Mouse (Mus musculus) MEL (cell line): ENCODE measurements around the gene Palld. TPM values are rescaled to one million over a fixed set of nuclear protein-coding genes. Genes with fewer than 3 reads are reported as not detected.

Source experiments
- DNase-seq: peaks from one replicate; pipeline ENCODE4 v3.0.0; 2011; ENCODE audit warnings: low read depth, low spot score
- H3K27ac ChIP-seq: 2 replicates; pipeline ENCODE4 v1.5.1; 2012; ENCODE audit warnings: low read depth, mild to moderate bottlenecking, control low read depth, low read length, moderate library complexity; ENCODE audit not compliant: control insufficient read depth
- H3K27me3 ChIP-seq, 2 experiments: fragments of 150-350 bp in 1 of 2; sonication (generic) in 1 of 2; 2 replicates each; pipeline ENCODE4 v1.6.1; 2012; ENCODE audit warnings: low read length in 2 of 2, mild to moderate bottlenecking in 2 of 2, improper control_type of control experiment in 1 of 2, moderate library complexity in 1 of 2; ENCODE audit not compliant: insufficient read depth in 2 of 2, control insufficient read depth in 1 of 2
- H3K36me3 ChIP-seq, 2 experiments: 2 replicates each; pipeline ENCODE4 v1.6.1; 2012 to 2014; ENCODE audit warnings: low read length in 2 of 2, improper control_type of control experiment in 1 of 2, inconsistent platforms in 1 of 2, mild to moderate bottlenecking in 1 of 2; ENCODE audit not compliant: insufficient read depth in 2 of 2, control insufficient read depth in 1 of 2
- H3K4me1 ChIP-seq, 2 experiments: fragments of 150-350 bp in 1 of 2; sonication (generic) in 1 of 2; 2 replicates each; pipeline ENCODE4 v1.6.1; 2012; ENCODE audit warnings: low read length in 2 of 2, improper control_type of control experiment in 1 of 2, mild to moderate bottlenecking in 1 of 2; ENCODE audit not compliant: insufficient read depth in 2 of 2, control insufficient read depth in 1 of 2
- H3K4me3 ChIP-seq, 2 experiments: fragments of 150-350 bp in 1 of 2; sonication (generic) in 1 of 2; 2 replicates each; pipeline ENCODE4 v1.5.1; 2012; ENCODE audit warnings: low read depth in 2 of 2, low read length in 2 of 2, mild to moderate bottlenecking in 2 of 2, moderate library complexity in 2 of 2, control low read depth in 1 of 2, improper control_type of control experiment in 1 of 2; ENCODE audit not compliant: control insufficient read depth in 1 of 2, insufficient read depth in 1 of 2
- H3K79me2 ChIP-seq: 2 replicates; pipeline ENCODE4 v1.6.1; 2012; ENCODE audit warnings: mild to moderate bottlenecking, low read length, moderate library complexity; ENCODE audit not compliant: control insufficient read depth, poor library complexity, insufficient read depth
- H3K9ac ChIP-seq: 2 replicates; pipeline ENCODE4 v1.6.1; 2012; ENCODE audit warnings: low read depth, mild to moderate bottlenecking, control low read depth, low read length, moderate library complexity; ENCODE audit not compliant: control insufficient read depth, poor library complexity, severe bottlenecking
- H3K9me3 ChIP-seq: fragments of 150-350 bp; sonication (generic); replicated peaks from 2 replicates; pipeline ENCODE4 v1.6.1; 2012; ENCODE audit warnings: mild to moderate bottlenecking, low read length, improper control_type of control experiment, moderate library complexity; ENCODE audit not compliant: insufficient read depth
- BHLHE40 ChIP-seq: IDR thresholded peaks from 2 replicates; pipeline ENCODE4 v1.6.1; 2012; ENCODE audit warnings: low read depth, mild to moderate bottlenecking, inconsistent platforms, low read length, improper control_type of control experiment, borderline replicate concordance
- CHD1 ChIP-seq: IDR thresholded peaks from 2 replicates; pipeline ENCODE4 v1.6.1; 2012; ENCODE audit warnings: low read depth, mild to moderate bottlenecking, inconsistent platforms, low read length, improper control_type of control experiment
- CHD2 ChIP-seq: IDR thresholded peaks from 2 replicates; pipeline ENCODE4 v1.6.1; 2011; ENCODE audit warnings: low read length, improper control_type of control experiment
- ELF1 ChIP-seq: IDR thresholded peaks from 2 replicates; pipeline ENCODE4 v1.6.1; 2014; ENCODE audit warnings: low read depth, mild to moderate bottlenecking, inconsistent platforms, low read length, improper control_type of control experiment, moderate library complexity
- EP300 ChIP-seq, 2 experiments: IDR thresholded peaks; 2 replicates each; pipeline ENCODE4 v1.6.1; 2011; ENCODE audit warnings: improper control_type of control experiment in 2 of 2, low read length in 2 of 2, low read depth in 1 of 2, mild to moderate bottlenecking in 1 of 2
- GATA1 ChIP-seq: IDR thresholded peaks from 2 replicates; pipeline ENCODE4 v1.6.1; 2011; ENCODE audit warnings: low read depth, low read length, improper control_type of control experiment
- KAT2A ChIP-seq: conservative IDR thresholded peaks from 2 replicates; pipeline ENCODE4 v1.6.1; 2012; ENCODE audit warnings: low read depth, low read length, improper control_type of control experiment, inconsistent platforms
- MAFK ChIP-seq: IDR thresholded peaks from 2 replicates; pipeline ENCODE4 v1.6.1; 2011; ENCODE audit warnings: low read depth, mild to moderate bottlenecking, low read length, improper control_type of control experiment, borderline replicate concordance
- MAZ ChIP-seq: IDR thresholded peaks from 2 replicates; pipeline ENCODE4 v1.6.1; 2012; ENCODE audit warnings: low read depth, mild to moderate bottlenecking, inconsistent platforms, low read length, improper control_type of control experiment
- MEF2A ChIP-seq: IDR thresholded peaks from 2 replicates; pipeline ENCODE4 v1.6.1; 2014; ENCODE audit warnings: low read depth, mild to moderate bottlenecking, inconsistent platforms, low read length, improper control_type of control experiment; ENCODE audit not compliant: poor library complexity, insufficient replicate concordance, severe bottlenecking; ENCODE audit errors: extremely low read depth
- MYB ChIP-seq: IDR thresholded peaks from 2 replicates; pipeline ENCODE4 v1.6.1; 2011; ENCODE audit warnings: mild to moderate bottlenecking, low read depth, low read length, improper control_type of control experiment
- NRF1 ChIP-seq: IDR thresholded peaks from 2 replicates; pipeline ENCODE4 v1.6.1; 2014; ENCODE audit warnings: low read depth, mild to moderate bottlenecking, inconsistent platforms, low read length, improper control_type of control experiment, moderate library complexity; ENCODE audit not compliant: poor library complexity, insufficient read depth, severe bottlenecking
- POLR2A ChIP-seq, 2 experiments: IDR thresholded peaks; 2 replicates each; pipeline ENCODE4 v1.6.1; 2011 to 2012; ENCODE audit warnings: low read length in 2 of 2, mild to moderate bottlenecking in 2 of 2, control low read depth in 1 of 2, improper control_type of control experiment in 1 of 2, low read depth in 1 of 2, moderate library complexity in 1 of 2; ENCODE audit not compliant: control insufficient read depth in 1 of 2, insufficient read depth in 1 of 2, poor library complexity in 1 of 2
- POLR2AphosphoS2 ChIP-seq: IDR thresholded peaks from 2 replicates; pipeline ENCODE4 v1.6.1; 2011; ENCODE audit warnings: low read length, improper control_type of control experiment
- SIN3A ChIP-seq: IDR thresholded peaks from 2 replicates; pipeline ENCODE4 v1.6.1; 2012; ENCODE audit warnings: low read length, improper control_type of control experiment, inconsistent platforms
- SMC3 ChIP-seq: IDR thresholded peaks from 2 replicates; pipeline ENCODE4 v1.6.1; 2011; ENCODE audit warnings: low read depth, low read length, improper control_type of control experiment
- TBP ChIP-seq: IDR thresholded peaks from 2 replicates; pipeline ENCODE4 v1.8.0; 2011; ENCODE audit warnings: low read depth, low read length, improper control_type of control experiment
- USF1 ChIP-seq: IDR thresholded peaks from 2 replicates; pipeline ENCODE4 v1.6.1; 2014; ENCODE audit warnings: low read depth, mild to moderate bottlenecking, inconsistent platforms, low read length, improper control_type of control experiment, moderate library complexity
- USF2 ChIP-seq, 2 experiments: IDR thresholded peaks; 2 replicates each; pipeline ENCODE4 v1.6.1; 2011 to 2012; ENCODE audit warnings: improper control_type of control experiment in 2 of 2, low read length in 2 of 2, borderline replicate concordance in 1 of 2, inconsistent platforms in 1 of 2, low read depth in 1 of 2, mild to moderate bottlenecking in 1 of 2; ENCODE audit not compliant: insufficient read depth in 1 of 2
- ZC3H11A ChIP-seq: IDR thresholded peaks from 2 replicates; pipeline ENCODE4 v1.6.1; 2012; ENCODE audit warnings: low read depth, mild to moderate bottlenecking, inconsistent platforms, low read length, improper control_type of control experiment
- ZKSCAN1 ChIP-seq: IDR thresholded peaks from 2 replicates; pipeline ENCODE4 v1.6.1; 2012; ENCODE audit warnings: low read depth, mild to moderate bottlenecking, inconsistent platforms, low read length, improper control_type of control experiment, moderate library complexity
- polyA plus RNA-seq, 2 experiments: library from polyadenylated mRNA; stranded (reverse) in 1 of 2; unstranded in 1 of 2; fragments of >175 nt in 1 of 2; fragments of >200 nt in 1 of 2; gene quantifications; 2 replicates each; pipeline versions ENCODE4 v1.2.1 to v1.2.4; 2012; ENCODE audit warnings: low replicate concordance in 2 of 2, low read depth in 1 of 2; ENCODE audit not compliant: insufficient read length in 2 of 2, insufficient read depth in 1 of 2, missing spikeins in 1 of 2
- total RNA-seq: library from RNA; depleted of rRNA; stranded (reverse); fragments of 300-350 nt; gene quantifications from 2 replicates; pipeline ENCODE4 v1.2.3, GENCODE M21; 2012

The Palld gene
- total and polyA plus RNA-seq, 3 experiments, result 0.23 to 1.9 TPM; not detected in 1

DNA sequence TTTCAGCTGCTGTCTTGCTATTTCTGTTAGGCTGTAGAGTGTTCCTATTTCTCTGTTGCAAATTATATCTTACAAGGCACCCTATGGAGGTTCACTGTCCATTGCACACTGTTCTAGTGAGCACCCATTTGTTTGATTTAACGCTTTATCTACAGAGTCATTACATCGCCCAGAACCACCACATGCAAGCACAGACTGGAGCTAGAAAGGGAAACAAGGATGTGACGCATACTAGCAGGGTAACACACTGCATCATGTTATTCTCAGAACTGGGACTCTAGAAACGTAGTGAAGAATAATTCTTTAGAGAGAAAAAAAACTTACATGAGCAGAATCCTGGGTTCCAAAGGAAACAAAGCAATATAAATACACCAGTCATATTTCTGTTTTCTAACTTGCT, 432.3 kb downstream of the Palld start:
- H3K79me2 ChIP-seq, result no peaks in the 10 kb centered on the region
- no peaks in the 10 kb centered on the region for H3K4me1 ChIP-seq
- no peak overlapping the region for H3K9ac ChIP-seq
- no peak for DNase-seq
- peaks cover 0 to 1% of the 10 kb centered on the region in 2 experiments; a peak in 1 of 4 replicates for H3K36me3 ChIP-seq
- no peaks in the 10 kb centered on the region for H3K9me3 ChIP-seq
- H3K27me3 ChIP-seq, result no peaks in the 10 kb centered on the region
- TF ChIP-seq SIN3A (no peak), ZC3H11A (no peak), CHD1 (no peak), MAFK (no peak), USF2 (IDR thresholded peaks at IDR 0.05; ENCODE audit: borderline replicate concordance in 1 of 2, insufficient read depth in 1 of 2, low read depth in 1 of 2, low read length in 2 of 2) (no peak)
- TF ChIP-seq, all 39 proteins: peak for 0
- H3K4me3 ChIP-seq, result no peak overlapping the region
- H3K27ac ChIP-seq, result no peak overlapping the region

DNA sequence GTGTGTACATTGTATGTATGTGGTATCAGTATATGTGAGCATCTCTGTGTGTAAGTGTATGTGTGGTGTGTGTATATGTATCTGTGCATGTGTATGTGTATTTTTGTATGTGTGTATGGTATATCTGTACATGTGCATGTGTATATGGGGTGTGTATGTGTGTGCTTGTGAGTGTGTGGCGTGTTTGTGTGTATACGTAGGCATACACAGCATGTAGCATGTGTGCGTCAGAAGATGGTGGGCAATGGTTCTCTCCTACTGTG, 435.0 kb downstream of the Palld start:
- TF ChIP-seq MEF2A (no peak), ZKSCAN1 (no peak), MAZ (no peak), NRF1 (no peak), USF1 (no peak)
- Histone ChIP-seq H3K79me2 (no peaks in the 10 kb centered on the region), H3K9me3 (no peaks in the 10 kb centered on the region), H3K27ac (no peak overlapping the region), H3K36me3 (peaks cover 0 to 2% of the 10 kb centered on the region in 2 experiments; a peak in 1 of 4 replicates), H3K4me3 (no peak overlapping the region), H3K9ac (no peak overlapping the region), H3K4me1 (no peaks in the 10 kb centered on the region; a peak in 1 of 4 replicates), H3K27me3 (no peaks in the 10 kb centered on the region)
- DNase-seq, result no peak

DNA sequence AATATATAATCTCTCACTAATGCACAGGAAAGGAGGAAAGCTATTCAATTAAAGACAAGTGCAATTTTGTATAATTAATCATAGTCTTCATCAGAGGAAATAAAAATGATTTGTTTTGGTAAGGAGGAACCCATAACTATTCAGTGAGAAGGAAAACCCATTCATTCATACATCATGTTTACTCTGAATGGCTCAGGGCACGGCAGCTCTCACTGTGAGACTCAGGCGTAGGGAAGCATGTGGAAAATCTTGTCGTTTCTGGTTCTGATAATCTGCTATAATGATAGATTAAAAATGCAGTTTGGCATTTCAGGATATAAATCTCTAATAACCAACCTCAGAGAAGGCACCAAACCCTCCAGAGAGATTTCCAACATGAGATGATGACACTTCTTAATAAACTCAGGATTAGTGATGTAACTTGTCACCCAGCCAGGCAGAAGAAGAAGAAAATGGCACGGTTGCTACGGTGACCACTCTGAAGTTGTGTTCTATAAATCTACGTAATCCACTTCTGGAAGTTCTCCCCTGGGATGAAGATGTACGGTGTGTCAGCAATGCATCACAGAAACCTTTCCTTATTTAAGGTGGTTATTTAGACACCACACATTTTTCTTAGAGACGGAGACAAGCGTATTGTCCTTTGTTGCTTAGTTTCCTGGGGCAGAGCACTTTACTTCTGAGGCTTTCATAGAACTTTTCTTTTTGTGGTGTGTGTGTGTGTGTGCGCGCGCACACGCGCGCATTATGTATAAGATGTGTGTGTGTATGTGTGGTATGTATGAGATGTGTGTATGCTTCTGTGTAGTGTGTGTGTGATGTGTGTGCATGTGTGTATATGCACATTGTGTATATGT, 435.6 kb downstream of the Palld start:
- H3K4me1 ChIP-seq, result no peaks in the 10 kb centered on the region; a peak in 1 of 4 replicates
- H3K9me3 ChIP-seq, result no peaks in the 10 kb centered on the region
- H3K9ac ChIP-seq, result no peak overlapping the region
- no peak overlapping the region for H3K27ac ChIP-seq
- H3K4me3 ChIP-seq, result no peak overlapping the region
- H3K79me2 ChIP-seq, result no peaks in the 10 kb centered on the region
- no peaks in the 10 kb centered on the region for H3K27me3 ChIP-seq
- peaks cover 0 to 2% of the 10 kb centered on the region in 2 experiments; a peak in 1 of 4 replicates for H3K36me3 ChIP-seq
- no peak for DNase-seq
- TF ChIP-seq GATA1, result no peak
- TF ChIP-seq KAT2A, result no peak
- no peak for TF ChIP-seq BHLHE40
- TF ChIP-seq POLR2A (IDR thresholded peaks at IDR 0.05; ENCODE audit: control insufficient read depth in 1 of 2, insufficient read depth in 1 of 2, low read depth in 1 of 2, low read length in 2 of 2, poor library complexity in 1 of 2), result no peak
- no peak for TF ChIP-seq CHD2
- TF ChIP-seq EP300 (IDR thresholded peaks at IDR 0.05; ENCODE audit: low read depth in 1 of 2, low read length in 2 of 2), result no peak
- no peak for TF ChIP-seq MYB
- TF ChIP-seq CHD1, result no peak
- no peak for TF ChIP-seq ZC3H11A
- no peak for TF ChIP-seq POLR2AphosphoS2
- no peak for TF ChIP-seq TBP
- TF ChIP-seq SMC3, result no peak
- no peak for TF ChIP-seq ELF1
